Mouse (Mus musculus) heart, embryonic 12.5 days (tissue): ENCODE measurements around the gene Gm11985. TPM values are rescaled to one million over a fixed set of nuclear protein-coding genes. Genes with fewer than 3 reads are reported as not detected.

Experiments used
- ATAC-seq: fragments of 200-750 bp; cut with Nextera tagmentation; 2 replicates; pipeline ENCODE4 v1.8.0; 2017; ENCODE audit warnings: moderate TSS enrichment, moderate library complexity; ENCODE audit not compliant: insufficient number of reproducible peaks, low FRiP score
- H3K27ac ChIP-seq: fragments of 300-500 bp; sonication (generic); 2 replicates; pipeline ENCODE4 v1.5.1; 2016; ENCODE audit warnings: mild to moderate bottlenecking, moderate library complexity; ENCODE audit not compliant: poor library complexity, severe bottlenecking
- H3K27me3 ChIP-seq: fragments of 300-500 bp; sonication (generic); replicated peaks from 2 replicates; pipeline ENCODE4 v1.6.1; 2016; ENCODE audit warnings: mild to moderate bottlenecking, moderate library complexity
- H3K36me3 ChIP-seq: fragments of 300-500 bp; sonication (generic); 2 replicates; pipeline ENCODE4 v1.6.1; 2016; ENCODE audit warnings: mild to moderate bottlenecking, moderate library complexity
- H3K4me1 ChIP-seq: fragments of 300-500 bp; sonication (generic); replicated peaks from 2 replicates; pipeline ENCODE4 v1.6.1; 2016; ENCODE audit warnings: mild to moderate bottlenecking
- H3K4me2 ChIP-seq: fragments of 300-500 bp; sonication (generic); 2 replicates; pipeline ENCODE4 v1.6.1; 2016; ENCODE audit warnings: mild to moderate bottlenecking, moderate library complexity
- H3K4me3 ChIP-seq: fragments of 300-500 bp; sonication (generic); 2 replicates; pipeline ENCODE4 v1.5.1; 2016; ENCODE audit warnings: mild to moderate bottlenecking
- H3K9ac ChIP-seq: fragments of 300-500 bp; sonication (generic); 2 replicates; pipeline ENCODE4 v1.6.1; 2016; ENCODE audit warnings: mild to moderate bottlenecking, moderate library complexity
- H3K9me3 ChIP-seq: fragments of 300-500 bp; sonication (generic); replicated peaks from 2 replicates; pipeline ENCODE4 v1.6.1; 2016; ENCODE audit warnings: mild to moderate bottlenecking, moderate library complexity
- WGBS: fragments of 180-500 bp; shearing (Covaris S2); methylation state at CpG from one replicate; pipeline ENCODE4 v1.1.7; 2016; 5-methylcytosine and 5-hydroxymethylcytosine counted together
- polyA plus RNA-seq: library from polyadenylated mRNA; unstranded; fragments of >200 nt; fragmentation: Nextera tagmentation; extraction: Ambion mirVana; gene quantifications from 2 replicates; pipeline ENCODE4 v1.2.1, GENCODE M21; 2016

Gm11985 gene
- polyA plus RNA-seq, 1 experiment from 2014 or later: not detected

- no peak for ATAC-seq
- Histone ChIP-seq H3K27ac (no peak overlapping the region), H3K36me3 (no peaks in the 10 kb centered on the region), H3K9me3 (no peaks in the 10 kb centered on the region), H3K27me3 (0 out of 2 replicates have a peak, but pooled peaks cover 6% of the 10 kb centered on the region), H3K4me1 (peaks cover 10% of the 10 kb centered on the region), H3K4me3 (no peak overlapping the region), H3K9ac (no peak overlapping the region), H3K4me2 (no peak overlapping the region)
- 31% methylated on average over 1 of the region's 1 CpGs for WGBS
Observed at GRCm38 (mm10) chr11:7184420-7184819, 3.9 kb downstream of the Gm11985 start.

- Histone ChIP-seq H3K9ac (no peak overlapping the region), H3K27me3 (no peaks in the 10 kb centered on the region), H3K4me3 (no peak overlapping the region), H3K9me3 (no peaks in the 10 kb centered on the region), H3K36me3 (no peaks in the 10 kb centered on the region), H3K27ac (no peak overlapping the region), H3K4me1 (peaks cover 10% of the 10 kb centered on the region), H3K4me2 (no peak overlapping the region)
- WGBS: 52% methylated on average over 8 of the region's 8 CpGs
- ATAC-seq: no peak
Observed at GRCm38 (mm10) chr11:7182409-7183042, 5.8 kb downstream of the Gm11985 start.

- no peak overlapping the region for H3K4me2 ChIP-seq
- ATAC-seq: no peak
- no peak overlapping the region for H3K9ac ChIP-seq
- no peak overlapping the region for H3K27ac ChIP-seq
- no peaks in the 10 kb centered on the region for H3K27me3 ChIP-seq
- 71% methylated on average over 2 of the region's 2 CpGs for WGBS
- H3K4me1 ChIP-seq: no peaks in the 10 kb centered on the region
- H3K4me3 ChIP-seq: no peak overlapping the region
- no peaks in the 10 kb centered on the region for H3K9me3 ChIP-seq
- no peaks in the 10 kb centered on the region for H3K36me3 ChIP-seq
Observed at GRCm38 (mm10) chr11:7179276-7179675, 9.1 kb downstream of the Gm11985 start.

- H3K9me3 ChIP-seq: no peaks in the 10 kb centered on the region
- no peak overlapping the region for H3K27ac ChIP-seq
- no peaks in the 10 kb centered on the region for H3K36me3 ChIP-seq
- 52% methylated on average over 4 of the region's 4 CpGs for WGBS
- H3K4me2 ChIP-seq: no peak overlapping the region
- no peak overlapping the region for H3K9ac ChIP-seq
- ATAC-seq: no peak
- no peaks in the 10 kb centered on the region for H3K4me1 ChIP-seq
- no peak overlapping the region for H3K4me3 ChIP-seq
- H3K27me3 ChIP-seq: no peaks in the 10 kb centered on the region
Observed at GRCm38 (mm10) chr11:7178724-7179123, 9.6 kb downstream of the Gm11985 start.

GRCm38 (mm10) chr11:7173664-7174063 lies 14.7 kb downstream of the Gm11985 start:
- H3K9ac ChIP-seq: no peak overlapping the region
- no peak for ATAC-seq
- 83% methylated on average over 6 of the region's 6 CpGs for WGBS

GRCm38 (mm10) chr11:7169645-7170044 lies 18.7 kb downstream of the Gm11985 start:
- no peak overlapping the region for H3K4me2 ChIP-seq
- no peak for ATAC-seq
- no peaks in the 10 kb centered on the region for H3K9me3 ChIP-seq
- no peaks in the 10 kb centered on the region for H3K27me3 ChIP-seq
- H3K4me3 ChIP-seq: no peak overlapping the region
- H3K4me1 ChIP-seq: no peaks in the 10 kb centered on the region
- H3K9ac ChIP-seq: no peak overlapping the region
- no peak overlapping the region for H3K27ac ChIP-seq
- WGBS: 89% methylated on average over 1 of the region's 1 CpGs
- H3K36me3 ChIP-seq: 0 out of 2 replicates have a peak, but pooled peaks cover 7% of the 10 kb centered on the region

More at GRCm38 (mm10) chr11:7173664-7174063, 14.7 kb downstream of the Gm11985 start:
- no peak overlapping the region for H3K4me3 ChIP-seq
- 0 out of 2 replicates have a peak, but pooled peaks cover 7% of the 10 kb centered on the region for H3K36me3 ChIP-seq
- H3K27me3 ChIP-seq: no peaks in the 10 kb centered on the region
- H3K27ac ChIP-seq: no peak overlapping the region
- H3K9me3 ChIP-seq: no peaks in the 10 kb centered on the region
- no peaks in the 10 kb centered on the region for H3K4me1 ChIP-seq
- no peak overlapping the region for H3K4me2 ChIP-seq

GRCm38 (mm10) chr11:7164416-7164815 lies 24.0 kb downstream of the Gm11985 start:
- no peak overlapping the region for H3K4me2 ChIP-seq
- no peak overlapping the region for H3K4me3 ChIP-seq
- 0 out of 2 replicates have a peak, but pooled peaks cover 1% of the 10 kb centered on the region for H3K36me3 ChIP-seq
- H3K9me3 ChIP-seq: no peaks in the 10 kb centered on the region
- 81% methylated on average over 4 of the region's 4 CpGs for WGBS
- no peaks in the 10 kb centered on the region for H3K27me3 ChIP-seq
- H3K4me1 ChIP-seq: peaks cover 8% of the 10 kb centered on the region
- no peak overlapping the region for H3K9ac ChIP-seq
- H3K27ac ChIP-seq: no peak overlapping the region
- no peak for ATAC-seq

GRCm38 (mm10) chr11:7161502-7162174 lies 26.7 kb downstream of the Gm11985 start:
- peaks cover 8% of the 10 kb centered on the region for H3K4me1 ChIP-seq

GRCm38 (mm10) chr11:7160637-7161101 lies 27.7 kb downstream of the Gm11985 start:
- Histone ChIP-seq H3K36me3 (no peaks in the 10 kb centered on the region), H3K4me2 (no peak overlapping the region), H3K9me3 (no peaks in the 10 kb centered on the region), H3K27me3 (no peaks in the 10 kb centered on the region), H3K4me3 (no peak overlapping the region), H3K4me1 (peaks cover 8% of the 10 kb centered on the region), H3K9ac (no peak overlapping the region), H3K27ac (no peak overlapping the region)
- no peak for ATAC-seq
- 67% methylated on average over 4 of the region's 4 CpGs for whole genome bisulfite sequencing

More at GRCm38 (mm10) chr11:7161502-7162174, 26.7 kb downstream of the Gm11985 start:
- Histone ChIP-seq H3K27ac (no peak overlapping the region), H3K4me2 (no peak overlapping the region), H3K27me3 (no peaks in the 10 kb centered on the region), H3K9me3 (no peaks in the 10 kb centered on the region), H3K9ac (no peak overlapping the region), H3K36me3 (no peaks in the 10 kb centered on the region), H3K4me3 (no peak overlapping the region)
- no peak for ATAC-seq
- 74% methylated on average over 8 of the region's 8 CpGs for WGBS

GRCm38 (mm10) chr11:7160146-7160545 lies 28.2 kb downstream of the Gm11985 start:
- Histone ChIP-seq H3K27ac (no peak overlapping the region), H3K9me3 (no peaks in the 10 kb centered on the region), H3K36me3 (no peaks in the 10 kb centered on the region), H3K4me2 (no peak overlapping the region), H3K9ac (no peak overlapping the region), H3K4me1 (peaks cover 8% of the 10 kb centered on the region), H3K27me3 (no peaks in the 10 kb centered on the region), H3K4me3 (no peak overlapping the region)
- 62% methylated on average over 6 of the region's 6 CpGs for WGBS
- no peak for ATAC-seq

- WGBS: 86% methylated on average over 6 of the region's 6 CpGs
- Histone ChIP-seq H3K9ac (no peak overlapping the region), H3K4me1 (peaks cover 8% of the 10 kb centered on the region), H3K27ac (no peak overlapping the region), H3K27me3 (no peaks in the 10 kb centered on the region), H3K9me3 (no peaks in the 10 kb centered on the region), H3K36me3 (no peaks in the 10 kb centered on the region), H3K4me3 (no peak overlapping the region), H3K4me2 (no peak overlapping the region)
- no peak for ATAC-seq
Observed at GRCm38 (mm10) chr11:7158196-7158595, 30.2 kb downstream of the Gm11985 start.
